In genomic region chrX:162902040-162902734, GRCm38 (mm10) we compare ENCODE assay signal across 1 mouse cellular context.
TF ChIP-seq lines count a peak whose summit lies in the region.

No protein-coding gene starts in this region.

TF ChIP-seq in MEL, 35 proteins besides CTCF, POLR2A, EP300 and RAD21 (continued from another document):
- TF ChIP-seq MAFK (IDR thresholded peaks at IDR 0.05; ENCODE audit: borderline replicate concordance, low read depth, low read length) (no peak), ZC3H11A (IDR thresholded peaks at IDR 0.05; ENCODE audit: low read depth, low read length) (no peak), POLR2AphosphoS2 (IDR thresholded peaks at IDR 0.05; ENCODE audit: low read length) (no peak), MXI1 (IDR thresholded peaks at IDR 0.05; ENCODE audit: low read depth, low read length) (peak; percentile 72), GATA1 (IDR thresholded peaks at IDR 0.05; ENCODE audit: low read depth, low read length) (no peak), MAZ (IDR thresholded peaks at IDR 0.05; ENCODE audit: low read depth, low read length) (peak; percentile 46; the same call in 1 of the 2 replicates), POLR2AphosphoS5 (IDR thresholded peaks at IDR 0.05; ENCODE audit: borderline replicate concordance, low read depth, low read length) (no peak), CHD1 (IDR thresholded peaks at IDR 0.05; ENCODE audit: low read depth, low read length) (0 out of 2 replicates have a peak, but pooled peaks have one; percentile 13), ZKSCAN1 (IDR thresholded peaks at IDR 0.05; ENCODE audit: low read depth, low read length) (no peak), HCFC1 (IDR thresholded peaks at IDR 0.05; ENCODE audit: low read depth, low read length) (no peak; the same call in 1 of the 2 replicates), JUND (IDR thresholded peaks at IDR 0.05; ENCODE audit: low read depth, low read length) (no peak), ZNF384 (IDR thresholded peaks at IDR 0.05; ENCODE audit: low read depth, low read length) (no peak), BHLHE40 (IDR thresholded peaks at IDR 0.05; ENCODE audit: borderline replicate concordance, low read depth, low read length) (no peak)
